Mouse (Mus musculus): ENCODE data around the gene Akap9. TPM values are rescaled to one million over a fixed set of nuclear protein-coding genes. Genes with fewer than 3 reads are reported as not detected.

Gene Akap9
- polyA plus RNA-seq, 1 experiment from 2014 or later = 69.8 TPM

GRCm38 (mm10) chr5:4081513-4081912 is 153.7 kb downstream of the Akap9 start:
- Histone ChIP-seq H3K27ac (ENCODE audit: low read depth, low read length) (no peak overlapping the region), H3K27me3 (replicated peaks; ENCODE audit: control insufficient read depth, insufficient read depth, low read length) (no peaks in the 10 kb centered on the region)
- ATAC-seq (replicated peaks; ENCODE audit: low FRiP score) = no peak

DNA sequence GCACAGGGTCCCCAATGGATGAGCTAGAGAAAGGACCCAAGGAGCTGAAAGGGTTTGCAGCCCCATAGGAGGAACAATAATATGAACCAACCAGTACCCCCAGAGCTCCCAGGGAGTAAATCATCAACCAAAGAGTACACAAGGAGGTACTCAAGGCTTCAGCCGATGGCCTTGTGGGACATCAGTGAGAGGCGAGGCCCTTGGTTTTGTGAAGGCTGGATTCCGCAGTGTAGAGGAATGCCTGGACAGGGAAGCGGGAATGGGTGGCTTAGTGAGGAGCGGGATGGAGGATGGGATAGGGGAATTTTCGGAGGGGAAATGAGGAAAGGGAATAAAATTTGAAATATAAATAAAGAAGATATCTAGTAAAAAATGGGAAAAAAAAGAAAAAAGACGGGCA is 157.1 kb downstream of the Akap9 start:
- Histone ChIP-seq H3K4me2 (no peak overlapping the region), H3K27me3 (replicated peaks; ENCODE audit: control insufficient read depth, insufficient read depth, low read length) (no peaks in the 10 kb centered on the region), H3K36me3 (ENCODE audit: control insufficient read depth, insufficient read depth, low read length) (peaks cover 17% of the 10 kb centered on the region; the same call in 1 of the 2 replicates), H3K27ac (ENCODE audit: low read depth, low read length) (no peak overlapping the region), H3K9me3 (ENCODE audit: control insufficient read depth, low read length) (no peaks in the 10 kb centered on the region), H3K9ac (ENCODE audit: low read depth, low read length) (no peak overlapping the region), H3K4me1 (replicated peaks; ENCODE audit: control insufficient read depth, insufficient read depth, low read length) (no peaks in the 10 kb centered on the region), H3K4me3 (ENCODE audit: low read depth, low read length) (no peak overlapping the region)
- 82% methylated on average over 7 of the region's 7 CpGs for WGBS
- DNase-seq (ENCODE audit: low spot score) (no peak), ATAC-seq (replicated peaks; ENCODE audit: low FRiP score) (no peak)

More at GRCm38 (mm10) chr5:4081513-4081912, 153.7 kb downstream of the Akap9 start:
- Histone ChIP-seq H3K4me2 (no peak overlapping the region), H3K9ac (ENCODE audit: low read depth, low read length) (no peak overlapping the region), H3K4me3 (ENCODE audit: low read depth, low read length) (no peak overlapping the region), H3K36me3 (ENCODE audit: control insufficient read depth, insufficient read depth, low read length) (peaks cover 17% of the 10 kb centered on the region; the same call in 1 of the 2 replicates), H3K9me3 (ENCODE audit: control insufficient read depth, low read length) (no peaks in the 10 kb centered on the region), H3K4me1 (replicated peaks; ENCODE audit: control insufficient read depth, insufficient read depth, low read length) (no peaks in the 10 kb centered on the region)
- WGBS = 83% methylated on average over 2 of the region's 2 CpGs
- DNase-seq (ENCODE audit: low spot score) = no peak

DNA sequence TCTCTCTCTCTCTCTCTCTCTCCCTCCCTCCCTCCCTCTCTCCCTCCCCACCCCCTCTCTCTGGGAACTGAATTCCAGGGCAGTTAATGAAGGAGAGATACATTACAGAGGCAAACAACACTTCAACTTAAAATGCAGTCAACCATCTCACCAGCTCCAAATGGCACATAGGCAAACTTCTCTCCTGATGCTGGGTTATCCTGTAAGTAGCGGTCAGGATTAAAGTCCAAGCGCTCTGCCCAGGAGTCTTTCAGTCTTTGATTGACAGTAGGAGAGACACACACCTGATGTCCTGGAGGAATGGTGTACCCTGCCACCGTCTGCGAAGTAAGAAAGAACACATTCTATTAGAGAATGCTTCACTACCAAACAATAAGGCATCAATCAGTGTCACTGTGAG is 158.5 kb downstream of the Akap9 start:
- Histone ChIP-seq H3K27ac (ENCODE audit: low read depth, low read length) (no peak overlapping the region), H3K9me3 (ENCODE audit: control insufficient read depth, low read length) (no peaks in the 10 kb centered on the region), H3K4me3 (ENCODE audit: low read depth, low read length) (no peak overlapping the region), H3K27me3 (replicated peaks; ENCODE audit: control insufficient read depth, insufficient read depth, low read length) (no peaks in the 10 kb centered on the region), H3K4me2 (no peak overlapping the region), H3K4me1 (replicated peaks; ENCODE audit: control insufficient read depth, insufficient read depth, low read length) (no peaks in the 10 kb centered on the region), H3K9ac (ENCODE audit: low read depth, low read length) (no peak overlapping the region), H3K36me3 (ENCODE audit: control insufficient read depth, insufficient read depth, low read length) (peaks cover 18% of the 10 kb centered on the region; the same call in 1 of the 2 replicates)
- WGBS = 88% methylated on average over 4 of the region's 4 CpGs
- DNase-seq (ENCODE audit: low spot score) (no peak), ATAC-seq (replicated peaks; ENCODE audit: low FRiP score) (no peak)

- Histone ChIP-seq H3K4me1 (replicated peaks; ENCODE audit: control insufficient read depth, insufficient read depth, low read length) (no peaks in the 10 kb centered on the region), H3K36me3 (ENCODE audit: control insufficient read depth, insufficient read depth, low read length) (peaks cover 16% of the 10 kb centered on the region; the same call in 1 of the 2 replicates), H3K9ac (ENCODE audit: low read depth, low read length) (no peak overlapping the region), H3K27ac (ENCODE audit: low read depth, low read length) (no peak overlapping the region), H3K27me3 (replicated peaks; ENCODE audit: control insufficient read depth, insufficient read depth, low read length) (no peaks in the 10 kb centered on the region), H3K4me3 (ENCODE audit: low read depth, low read length) (no peak overlapping the region), H3K9me3 (ENCODE audit: control insufficient read depth, low read length) (no peaks in the 10 kb centered on the region), H3K4me2 (no peak overlapping the region)
- 91% methylated on average over 5 of the region's 5 CpGs for WGBS
- ATAC-seq (replicated peaks; ENCODE audit: low FRiP score) (no peak), DNase-seq (ENCODE audit: low spot score) (no peak)
These were observed 160.3 kb downstream of the Akap9 start for GRCm38 (mm10) chr5:4088190-4088589.

DNA sequence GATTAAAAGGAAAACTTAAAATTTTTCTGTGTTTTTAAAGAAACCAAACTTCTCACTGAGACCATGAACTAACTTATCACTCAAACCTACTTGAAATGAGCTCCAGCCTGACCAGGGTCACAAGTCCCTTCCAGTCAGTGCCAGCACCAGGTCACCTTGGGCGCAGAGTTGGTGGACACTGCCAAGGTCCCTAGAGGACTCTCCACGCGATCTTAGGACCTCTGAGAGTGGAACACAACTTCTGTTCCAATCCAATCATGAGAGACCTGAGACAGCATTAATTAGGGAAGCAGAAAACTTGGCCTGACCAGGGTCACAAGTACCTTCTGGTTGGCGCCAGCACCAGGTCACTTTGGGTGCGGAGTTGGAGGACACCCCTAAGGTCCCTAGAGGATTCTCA is 166.6 kb downstream of the Akap9 start:
- Histone ChIP-seq H3K4me3 (ENCODE audit: low read depth, low read length) (no peak overlapping the region), H3K4me1 (replicated peaks; ENCODE audit: control insufficient read depth, insufficient read depth, low read length) (no peaks in the 10 kb centered on the region), H3K4me2 (no peak overlapping the region), H3K36me3 (ENCODE audit: control insufficient read depth, insufficient read depth, low read length) (peaks cover 23% of the 10 kb centered on the region), H3K9me3 (ENCODE audit: control insufficient read depth, low read length) (no peaks in the 10 kb centered on the region), H3K9ac (ENCODE audit: low read depth, low read length) (no peak overlapping the region), H3K27me3 (replicated peaks; ENCODE audit: control insufficient read depth, insufficient read depth, low read length) (no peaks in the 10 kb centered on the region), H3K27ac (ENCODE audit: low read depth, low read length) (no peak overlapping the region)
- WGBS = 91% methylated on average over 5 of the region's 5 CpGs
- ATAC-seq (replicated peaks; ENCODE audit: low FRiP score) (no peak), DNase-seq (ENCODE audit: low spot score) (no peak)

- Histone ChIP-seq H3K9me3 (ENCODE audit: control insufficient read depth, low read length) (no peaks in the 10 kb centered on the region; the same call in 1 of the 2 replicates), H3K4me1 (replicated peaks; ENCODE audit: control insufficient read depth, insufficient read depth, low read length) (peaks cover 3% of the 10 kb centered on the region), H3K9ac (ENCODE audit: low read depth, low read length) (no peak overlapping the region), H3K4me3 (ENCODE audit: low read depth, low read length) (no peak overlapping the region), H3K4me2 (no peak overlapping the region), H3K36me3 (ENCODE audit: control insufficient read depth, insufficient read depth, low read length) (peaks cover 25% of the 10 kb centered on the region), H3K27ac (ENCODE audit: low read depth, low read length) (no peak overlapping the region), H3K27me3 (replicated peaks; ENCODE audit: control insufficient read depth, insufficient read depth, low read length) (no peaks in the 10 kb centered on the region)
- no peak for ATAC-seq (replicated peaks; ENCODE audit: low FRiP score)
- 97% methylated on average over 4 of the region's 4 CpGs for WGBS
- DNase-seq (ENCODE audit: low spot score) = no peak
These were observed 173.2 kb downstream of the Akap9 start for GRCm38 (mm10) chr5:4101031-4101430.

GRCm38 (mm10) chr5:4101770-4102169 is 173.9 kb downstream of the Akap9 start:
- Histone ChIP-seq H3K4me2 (no peak overlapping the region), H3K4me1 (replicated peaks; ENCODE audit: control insufficient read depth, insufficient read depth, low read length) (peaks cover 3% of the 10 kb centered on the region), H3K27me3 (replicated peaks; ENCODE audit: control insufficient read depth, insufficient read depth, low read length) (no peaks in the 10 kb centered on the region), H3K27ac (ENCODE audit: low read depth, low read length) (no peak overlapping the region), H3K9me3 (ENCODE audit: control insufficient read depth, low read length) (no peaks in the 10 kb centered on the region; the same call in 1 of the 2 replicates), H3K36me3 (ENCODE audit: control insufficient read depth, insufficient read depth, low read length) (peaks cover 25% of the 10 kb centered on the region), H3K9ac (ENCODE audit: low read depth, low read length) (no peak overlapping the region), H3K4me3 (ENCODE audit: low read depth, low read length) (no peak overlapping the region)
- 88% methylated on average over 2 of the region's 2 CpGs for WGBS
- ATAC-seq (replicated peaks; ENCODE audit: low FRiP score) (no peak), DNase-seq (ENCODE audit: low spot score) (no peak)

DNA sequence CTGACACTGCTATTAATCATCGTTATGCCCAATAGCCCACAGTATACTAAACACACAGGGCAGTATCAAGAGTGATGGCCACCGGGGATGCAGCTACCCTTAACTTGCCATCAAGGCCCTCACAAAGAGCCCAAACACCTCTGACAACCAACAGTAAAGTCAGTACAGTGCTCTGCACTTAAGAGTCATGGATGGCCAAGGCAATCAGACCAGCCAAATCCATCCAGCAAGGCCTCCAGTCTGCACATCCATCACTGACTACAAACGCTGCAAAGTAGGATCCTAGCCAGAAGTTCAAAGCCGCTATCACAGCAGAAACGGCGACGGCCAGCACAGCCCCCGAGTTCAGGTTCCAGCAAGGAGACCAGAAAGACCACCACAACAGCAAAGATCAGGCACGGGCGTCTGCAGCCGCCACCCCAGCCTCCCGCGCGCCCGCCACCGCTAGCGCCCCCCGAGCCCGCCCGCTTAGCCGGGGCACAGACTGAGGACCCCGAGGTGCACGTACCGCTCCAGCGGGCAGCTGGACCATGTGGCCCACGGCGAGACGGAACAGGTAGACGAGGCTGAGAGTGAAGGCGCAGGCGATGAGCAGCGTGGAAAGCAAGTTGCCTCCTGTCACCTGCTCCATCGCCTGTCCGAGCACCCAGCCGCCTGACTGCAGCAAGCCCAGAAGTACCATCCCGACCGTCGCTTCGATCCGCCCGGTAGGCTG is 175.9 kb downstream of the Akap9 start:
- peak; percentile 52 for ATAC-seq (replicated peaks; ENCODE audit: low FRiP score)
- Histone ChIP-seq H3K9me3 (ENCODE audit: control insufficient read depth, low read length) (no peaks in the 10 kb centered on the region; the same call in 1 of the 2 replicates), H3K4me3 (ENCODE audit: low read depth, low read length) (peak overlapping the region; percentile 86), H3K4me2 (peak overlapping the region; percentile 80), H3K36me3 (ENCODE audit: control insufficient read depth, insufficient read depth, low read length) (peaks cover 25% of the 10 kb centered on the region), H3K27ac (ENCODE audit: low read depth, low read length) (peak overlapping the region; percentile 85), H3K27me3 (replicated peaks; ENCODE audit: control insufficient read depth, insufficient read depth, low read length) (no peaks in the 10 kb centered on the region), H3K9ac (ENCODE audit: low read depth, low read length) (peak overlapping the region; percentile 72), H3K4me1 (replicated peaks; ENCODE audit: control insufficient read depth, insufficient read depth, low read length) (peaks cover 3% of the 10 kb centered on the region)
- no peak for DNase-seq (ENCODE audit: low spot score)
- WGBS = 1% methylated on average over 41 of the region's 41 CpGs

Measured in liver, embryonic 11.5 days (tissue).